Mouse (Mus musculus): ENCODE measurements at regions not wholly inside any gene's neighbourhood (a gene's known extent, or its start where the extent isn't known, plus 50 kb on each side); places are given as distances from the start of the nearest gene placed in this dataset.
"Not testable (repeated sequence)": the region's sequence is repeated elsewhere in the genome, so short reads cannot be mapped to it uniquely, and the experiment has no call there.

DNA sequence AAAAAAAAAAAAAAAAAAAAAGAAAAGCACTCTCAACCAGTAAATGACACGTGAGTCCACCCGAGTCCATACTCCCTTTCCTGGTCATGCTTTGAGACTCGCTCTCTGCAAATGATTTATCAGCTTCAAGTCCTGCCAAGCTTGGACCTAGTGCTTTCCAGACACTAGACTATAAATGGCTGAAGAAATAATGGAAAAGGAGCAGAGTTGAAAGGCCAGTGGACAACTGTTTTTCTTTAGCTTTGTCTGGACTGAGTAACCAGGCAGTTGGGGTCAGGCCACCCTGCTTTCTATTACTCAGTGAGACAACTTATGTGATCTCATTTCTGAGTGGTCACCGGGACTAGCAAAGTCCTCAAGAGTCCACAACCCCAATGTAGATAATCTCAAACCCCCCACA, 112.9 kb downstream of the Kcns3 start:
- DNase-seq (ENCODE audit: inconsistent ontology term): no peak

DNA sequence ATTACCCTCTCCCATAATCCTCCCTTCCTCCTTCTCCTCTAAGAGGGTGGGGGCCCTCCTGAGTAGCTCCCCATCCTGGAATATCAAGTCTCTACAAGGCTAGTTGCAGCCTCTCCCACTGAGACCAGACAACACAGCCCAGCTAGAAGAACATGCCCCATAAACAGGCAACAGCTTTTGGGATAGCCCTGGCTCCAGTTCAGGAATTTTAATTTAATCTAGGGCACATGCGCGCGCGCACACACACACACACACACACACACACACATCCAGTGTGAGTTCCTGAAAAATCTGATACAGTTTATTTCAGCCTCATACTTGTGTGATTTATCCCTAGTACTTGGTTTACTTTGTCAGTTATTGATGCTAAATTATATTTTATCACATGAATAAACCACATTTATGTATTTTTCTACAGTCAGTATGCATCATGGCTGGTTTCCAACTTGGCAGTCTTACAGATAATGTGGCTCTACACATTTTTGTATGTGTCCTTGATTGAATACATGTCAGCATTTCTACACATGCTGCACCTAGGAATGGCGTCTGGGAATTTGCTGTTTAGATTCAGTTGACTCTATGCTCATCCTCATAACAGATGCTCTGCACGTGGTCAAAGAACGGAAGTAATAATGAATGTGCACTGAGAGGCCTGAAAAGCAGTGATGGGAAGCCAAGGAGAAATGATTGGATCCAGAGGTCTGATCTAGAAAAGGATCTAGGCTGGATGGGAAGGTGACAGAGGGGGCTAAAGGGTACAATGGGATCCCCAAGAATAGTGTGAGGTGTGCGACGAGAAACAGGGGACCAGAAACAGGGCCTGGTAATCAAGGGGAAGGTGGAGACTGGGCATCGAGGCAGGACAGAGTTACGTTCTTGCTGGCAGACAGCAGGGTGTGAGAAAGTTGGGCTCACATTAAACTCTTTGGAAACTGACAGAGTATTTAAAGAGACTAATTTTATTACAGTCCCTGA, 130.0 kb downstream of the Kcns3 start:
- DNase-seq (ENCODE audit: inconsistent ontology term): no peak

DNA sequence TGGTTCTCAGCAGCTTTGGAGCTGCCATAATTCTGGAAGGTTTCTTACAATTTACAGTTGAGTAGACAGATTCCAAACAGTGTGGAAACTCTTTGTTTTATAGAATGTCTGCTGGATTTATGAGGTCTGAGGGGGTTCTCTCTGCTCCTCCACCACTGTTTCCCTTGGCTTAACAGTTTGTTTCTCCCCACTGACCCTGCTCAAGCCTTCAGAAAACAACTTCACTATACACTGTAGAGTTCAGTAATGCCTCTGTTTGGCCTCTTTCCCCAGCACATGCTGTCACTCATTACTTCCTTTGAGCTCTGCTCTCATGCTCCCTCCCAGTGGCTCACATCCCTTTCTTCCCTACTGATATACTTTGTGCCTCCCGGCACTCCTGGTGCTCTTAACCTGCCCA, 139.7 kb downstream of the Kcns3 start:
- no peak for DNase-seq (ENCODE audit: inconsistent ontology term)

DNA sequence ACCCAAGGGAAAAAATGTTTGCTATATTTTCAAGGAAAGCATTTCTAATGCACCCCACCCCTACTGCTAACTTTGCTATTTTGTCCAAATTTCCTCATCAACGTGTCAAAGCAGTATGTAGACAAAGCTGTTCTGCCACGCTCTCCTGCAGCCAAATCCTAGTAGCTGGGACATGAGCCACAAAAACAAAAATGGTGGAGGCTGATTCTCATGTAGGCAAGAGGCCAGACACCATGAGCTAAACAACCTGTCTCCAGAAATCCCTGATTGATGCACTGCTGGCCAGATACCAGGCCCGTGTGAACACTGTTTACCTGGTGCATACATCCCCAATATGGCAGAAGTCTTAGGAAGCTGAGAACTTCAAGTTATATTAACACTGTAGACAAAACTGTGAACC, 166.6 kb downstream of the Kcns3 start:
- DNase-seq (ENCODE audit: inconsistent ontology term): no peak

DNA sequence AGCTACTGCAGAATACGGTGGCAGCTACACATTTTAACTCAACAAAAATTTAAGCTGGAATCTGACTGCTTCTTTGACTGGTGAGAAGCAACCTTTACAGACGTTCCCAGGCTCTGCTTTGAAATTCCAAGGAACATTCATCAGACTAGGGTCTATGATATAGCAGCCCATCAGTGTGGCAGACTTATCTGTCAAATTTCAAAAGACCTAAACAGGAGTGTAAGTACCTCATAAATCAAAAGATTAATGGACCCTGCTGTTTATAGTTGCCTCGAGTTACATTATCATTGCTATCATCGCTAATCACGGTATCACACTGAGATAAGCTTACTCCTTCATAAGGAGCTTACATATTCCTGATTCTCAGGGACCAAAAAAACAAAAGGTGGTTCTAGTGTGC, 201.7 kb downstream of the Kcns3 start:
- DNase-seq (ENCODE audit: inconsistent ontology term): no peak

DNA sequence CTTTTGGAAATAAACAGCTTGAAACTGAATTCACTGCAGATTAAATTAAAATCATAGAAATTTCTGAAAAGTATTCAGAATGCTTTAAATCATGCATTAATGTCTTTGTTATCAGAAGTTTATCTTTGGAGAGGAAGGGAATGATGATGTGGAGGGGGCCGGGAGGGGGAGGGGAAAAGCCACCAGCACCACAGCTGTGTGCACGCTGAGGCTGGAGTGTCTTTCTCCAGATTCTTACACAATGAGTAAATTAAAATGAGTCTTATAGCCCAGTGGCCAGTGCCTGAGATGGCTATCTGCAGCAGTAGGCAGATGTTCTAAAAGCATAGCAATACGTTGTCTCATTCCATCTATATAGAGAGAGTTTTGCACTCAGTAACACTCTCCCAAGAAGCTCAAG, 209.8 kb downstream of the Kcns3 start:
- no peak for DNase-seq (ENCODE audit: inconsistent ontology term)

DNA sequence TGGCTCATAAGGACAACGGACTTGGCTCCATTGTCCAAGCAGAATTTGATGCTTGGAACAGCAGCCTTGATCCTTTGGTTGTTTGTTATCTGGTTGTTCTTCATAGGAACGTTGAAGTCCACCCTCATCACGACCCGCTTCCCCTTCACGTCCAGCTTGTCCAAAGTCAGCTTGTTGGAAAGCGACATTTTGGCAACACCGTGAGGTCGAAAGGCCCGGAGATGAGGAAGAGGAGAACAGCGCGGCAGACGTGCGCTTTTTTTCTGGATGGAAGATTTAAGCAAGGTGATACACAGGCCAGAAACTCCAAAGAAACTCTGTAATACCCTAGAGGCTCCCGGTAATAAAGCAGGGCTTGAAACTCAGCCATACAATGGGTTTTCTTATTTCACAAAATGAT, 250.8 kb downstream of the Kcns3 start:
- not testable (repeated sequence) for DNase-seq (ENCODE audit: inconsistent ontology term)

DNA sequence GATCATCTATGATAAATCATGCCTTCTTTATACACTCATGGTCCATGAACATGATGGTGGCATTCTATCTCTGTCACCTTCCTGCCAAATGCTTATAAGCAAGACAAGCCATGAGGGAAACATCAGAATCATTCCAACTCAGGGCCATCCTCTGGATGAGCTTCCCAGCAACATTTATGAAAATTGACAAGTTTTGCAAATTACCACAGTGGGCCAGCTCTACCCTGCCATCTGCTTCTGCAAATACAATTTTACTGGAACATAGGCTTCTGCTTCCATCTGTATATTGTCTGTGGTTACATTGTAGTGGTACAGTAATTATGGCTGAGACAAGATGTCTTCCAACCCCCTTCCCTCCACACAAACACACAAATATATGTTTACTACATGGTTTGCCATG, 272.1 kb downstream of the Kcns3 start:
- no peak for DNase-seq (ENCODE audit: inconsistent ontology term)

DNA sequence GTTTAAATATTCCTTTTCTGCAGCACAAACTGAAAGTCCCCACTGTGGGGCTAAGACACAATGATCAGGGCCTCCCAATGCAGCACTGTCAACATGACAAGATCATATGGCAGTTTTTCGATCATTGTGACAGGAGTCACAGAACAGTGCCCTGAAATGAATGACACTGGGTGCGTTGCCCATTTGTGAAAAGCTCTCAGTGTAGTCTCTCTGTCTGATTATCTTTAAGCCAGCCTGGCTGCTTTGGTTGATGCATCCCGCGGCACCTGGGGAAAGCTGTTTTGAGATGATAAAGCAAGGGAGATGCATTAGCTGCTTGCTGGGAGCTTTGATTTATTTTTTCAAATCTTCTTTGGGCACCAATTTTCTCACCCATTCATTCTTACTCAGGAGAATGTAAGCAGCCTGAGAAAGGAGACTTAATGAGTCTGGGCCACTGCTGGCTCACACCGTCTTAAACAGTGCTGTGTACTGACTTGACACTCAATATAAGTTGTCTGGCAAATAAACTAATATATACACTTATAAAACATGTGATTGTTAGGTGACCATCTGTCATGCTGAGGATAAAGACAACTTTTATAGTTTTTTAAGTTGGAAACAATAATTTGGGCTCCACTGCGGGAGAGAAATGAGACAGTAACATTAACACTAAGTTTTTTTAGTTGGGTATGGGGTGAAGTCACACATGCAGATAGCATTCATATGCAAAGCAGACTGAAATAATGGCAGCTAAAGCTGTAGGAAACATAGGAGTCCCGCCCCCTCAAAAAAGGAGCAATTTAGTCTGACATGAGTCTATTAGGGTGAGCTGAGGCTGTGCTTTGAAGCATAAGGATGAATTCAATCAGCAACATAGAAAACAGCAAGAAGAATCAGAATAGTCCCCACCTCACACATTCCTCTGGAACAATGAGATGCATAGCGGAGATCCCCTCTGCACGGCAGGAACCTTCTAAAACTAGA, 276.0 kb downstream of the Kcns3 start:
- peak; percentile 7 for DNase-seq (ENCODE audit: inconsistent ontology term)

DNA sequence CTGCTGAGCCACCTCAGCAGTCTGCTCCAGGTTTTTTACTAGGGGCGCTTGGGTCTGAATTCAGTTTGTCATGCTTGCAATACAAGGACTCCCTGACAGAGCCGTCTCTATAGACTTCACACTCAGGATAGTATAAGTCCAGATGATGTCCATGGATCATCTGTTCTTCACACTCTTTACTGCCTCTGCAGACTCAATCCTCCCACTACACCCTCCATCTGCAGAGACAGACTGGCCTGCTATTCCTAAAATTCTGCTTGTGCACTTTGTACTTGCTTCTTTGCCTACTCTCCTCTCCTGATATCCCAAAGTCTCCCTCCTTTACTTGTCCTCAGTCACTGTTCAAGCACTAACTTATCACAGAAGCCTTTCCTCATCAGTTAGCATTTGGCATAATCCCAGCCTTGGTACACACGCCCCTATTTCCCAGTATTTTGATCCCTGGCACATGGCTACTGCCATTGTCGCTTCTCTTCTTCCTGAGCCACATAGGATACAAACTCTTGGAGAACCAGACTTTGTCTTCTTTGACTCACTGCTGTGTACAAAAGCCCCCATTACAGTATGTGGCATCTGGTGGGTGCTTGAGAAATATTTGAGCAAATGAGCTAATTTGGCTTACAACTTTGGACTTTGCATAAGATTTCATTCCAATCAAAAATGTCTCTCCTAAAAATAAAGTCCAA, 277.0 kb downstream of the Kcns3 start:
- no peak for DNase-seq (ENCODE audit: inconsistent ontology term)

DNA sequence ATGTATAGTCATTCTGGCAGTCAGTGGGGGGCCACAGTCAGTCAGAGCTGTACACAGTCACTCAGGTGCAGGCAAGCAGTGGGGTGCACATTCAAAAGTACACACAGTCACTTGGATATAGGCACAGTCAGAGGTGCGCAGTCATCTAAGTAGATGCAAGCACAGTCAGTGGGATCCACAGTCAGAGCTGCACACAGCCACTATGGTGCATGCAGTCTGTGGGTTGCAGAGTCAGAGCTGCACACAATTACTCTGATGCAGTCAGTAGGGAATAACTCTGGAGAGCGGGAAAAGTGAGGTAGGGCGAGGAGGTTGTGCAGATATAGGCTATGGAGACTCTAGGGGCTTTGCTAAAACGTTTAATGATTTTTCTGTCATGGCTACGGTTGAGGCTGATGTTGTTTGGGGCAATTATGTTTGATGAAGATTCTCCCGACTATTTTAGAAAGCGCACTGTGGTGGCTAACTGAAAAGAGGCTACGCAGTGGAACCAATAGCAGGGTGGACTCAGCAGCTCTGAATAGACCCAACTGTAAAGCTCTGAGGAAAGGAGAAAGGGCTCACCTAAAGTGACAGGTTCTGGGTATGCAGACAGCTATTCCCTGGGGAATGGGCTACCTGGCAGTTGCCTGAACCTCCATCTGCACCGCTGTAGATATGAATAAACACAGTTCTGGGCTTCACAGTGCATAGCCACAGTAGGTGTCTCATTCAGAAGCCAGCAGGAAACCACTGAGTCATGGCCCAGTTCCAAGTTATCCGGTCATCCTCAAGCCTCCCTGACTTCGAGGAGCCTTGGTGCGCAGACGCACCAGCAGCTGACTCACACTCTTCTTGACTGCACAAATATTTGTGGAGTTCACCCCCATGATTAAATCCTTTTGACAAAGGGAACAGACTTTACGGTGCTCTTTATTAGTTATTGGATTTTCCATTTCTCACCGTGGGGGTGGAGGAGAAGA, 282.9 kb downstream of the Kcns3 start:
- peak; percentile 30 for DNase-seq (ENCODE audit: inconsistent ontology term)

DNA sequence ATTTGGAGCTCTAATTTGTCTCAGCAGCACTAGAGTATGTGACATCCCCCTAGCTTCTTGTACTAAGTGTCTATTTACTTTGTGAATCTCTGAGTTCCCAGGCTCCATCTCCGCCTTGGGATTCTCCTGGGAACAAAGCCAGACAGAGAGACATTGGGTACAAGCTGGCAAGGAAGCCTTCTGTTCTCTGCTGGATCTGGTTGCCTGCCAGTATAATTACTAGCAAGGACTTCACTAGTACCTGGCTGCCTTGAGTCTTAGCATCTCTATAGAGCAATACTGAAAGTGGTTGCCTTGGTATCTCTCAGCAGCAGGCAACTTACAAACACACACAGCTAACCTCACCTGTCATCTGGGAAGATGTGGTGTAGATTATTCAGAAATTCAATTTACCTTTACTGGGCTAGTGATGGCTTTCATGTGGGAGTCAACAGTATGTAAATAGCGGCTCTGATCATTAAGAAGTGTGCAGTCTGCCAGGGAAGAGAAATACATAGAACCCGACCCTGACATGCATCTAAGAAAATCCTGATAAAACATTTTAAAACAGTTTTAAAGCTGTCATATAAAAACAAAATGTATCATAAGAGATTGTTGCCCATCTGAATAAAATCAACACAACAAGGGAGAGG, 283.8 kb downstream of the Kcns3 start:
- DNase-seq (ENCODE audit: inconsistent ontology term): no peak

DNA sequence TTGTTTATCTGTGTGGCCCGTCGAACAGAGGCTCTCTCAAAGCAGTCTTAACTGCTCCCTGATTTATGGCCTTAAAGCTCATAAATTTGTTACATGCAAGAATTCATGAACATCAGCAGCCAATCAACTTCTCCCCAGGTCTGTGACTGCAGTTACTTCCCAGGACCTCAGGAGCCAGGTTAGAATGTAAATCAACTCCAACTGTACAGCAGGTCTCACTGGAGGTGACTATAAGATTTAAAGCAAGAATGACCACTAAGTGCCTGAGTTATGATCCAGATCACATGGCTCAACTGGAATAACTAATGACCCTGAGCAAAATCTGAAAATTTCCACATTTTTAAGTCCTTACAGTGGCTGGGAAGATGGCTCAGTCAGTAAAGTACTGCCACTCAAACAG, 285.6 kb downstream of the Kcns3 start:
- DNase-seq (ENCODE audit: inconsistent ontology term): no peak

DNA sequence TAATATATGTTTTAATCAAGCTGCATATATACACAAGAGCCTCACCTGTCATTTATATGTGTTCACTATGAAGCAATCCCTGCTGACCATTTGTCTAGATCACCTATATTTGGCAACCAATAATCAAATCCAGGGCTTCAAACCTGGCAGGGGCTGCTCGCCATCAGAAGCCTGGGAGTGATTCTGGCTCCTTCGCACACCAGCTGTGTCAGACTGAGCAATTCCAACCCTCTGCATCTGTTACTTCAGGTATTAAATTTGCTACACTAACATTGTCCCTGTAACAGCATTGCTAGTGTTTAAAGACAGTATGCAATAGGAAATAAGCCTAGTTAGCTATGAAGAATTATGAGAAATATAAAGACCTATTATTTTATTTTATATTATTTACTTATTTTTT, 330.5 kb downstream of the Kcns3 start:
- DNase-seq (ENCODE audit: inconsistent ontology term): no peak

DNA sequence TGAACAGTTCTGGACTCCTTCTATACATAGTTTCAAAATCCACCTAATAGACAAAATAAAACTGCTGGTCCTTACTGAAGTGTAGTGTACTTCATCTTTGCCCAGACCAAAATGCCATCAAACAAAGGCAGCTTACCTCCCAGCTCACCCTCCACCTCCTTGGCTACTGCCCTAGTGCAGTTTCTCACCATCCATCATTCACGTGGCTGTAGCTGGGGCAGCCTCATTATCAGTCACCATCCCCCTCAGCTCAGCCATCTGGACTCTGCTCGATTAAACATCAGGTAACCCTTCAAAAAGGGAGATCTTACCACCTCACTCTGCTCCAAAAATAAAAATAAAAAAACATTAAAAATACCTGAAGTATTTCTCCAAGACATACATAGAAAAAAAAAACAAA, 332.8 kb downstream of the Kcns3 start:
- DNase-seq (ENCODE audit: inconsistent ontology term): no peak

DNA sequence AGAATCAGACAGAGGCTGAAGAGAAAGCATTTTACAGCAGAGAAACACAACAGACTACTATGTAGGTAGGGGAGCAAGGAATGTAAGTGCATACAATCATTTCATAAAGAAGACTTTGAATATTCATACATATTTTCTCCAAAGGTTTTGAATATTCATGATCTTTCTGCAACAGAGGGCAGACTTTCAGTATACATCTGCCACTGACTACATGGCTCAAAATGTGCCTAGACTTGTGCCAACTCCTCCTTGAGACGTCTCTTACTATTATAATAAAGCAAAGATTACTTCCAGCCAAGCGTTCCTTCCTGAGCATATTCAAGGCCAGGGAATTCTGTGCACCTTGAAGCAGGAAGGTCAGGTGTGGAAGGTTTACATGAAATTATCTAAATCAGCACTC, 333.3 kb downstream of the Kcns3 start:
- no peak for DNase-seq (ENCODE audit: inconsistent ontology term)

DNA sequence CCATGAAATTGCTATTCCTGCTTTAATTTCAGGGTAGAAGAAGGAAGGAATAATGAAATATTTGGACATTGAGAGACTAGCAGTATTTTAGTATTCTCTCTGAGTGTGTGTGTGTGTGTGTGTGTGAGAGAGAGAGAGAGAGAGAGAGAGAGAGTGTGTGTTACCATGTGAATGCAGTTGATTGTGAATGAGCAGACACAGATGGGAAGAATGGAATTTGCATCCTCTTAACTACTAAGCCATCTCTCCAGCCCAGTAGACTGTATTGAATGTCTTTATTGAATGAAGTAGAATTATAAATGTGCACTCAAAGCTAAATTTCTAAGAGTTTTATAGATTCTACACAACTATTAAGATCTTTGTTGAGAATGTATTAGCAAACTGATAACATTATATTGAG, 340.3 kb downstream of the Kcns3 start:
- no peak for DNase-seq (ENCODE audit: inconsistent ontology term)

DNA sequence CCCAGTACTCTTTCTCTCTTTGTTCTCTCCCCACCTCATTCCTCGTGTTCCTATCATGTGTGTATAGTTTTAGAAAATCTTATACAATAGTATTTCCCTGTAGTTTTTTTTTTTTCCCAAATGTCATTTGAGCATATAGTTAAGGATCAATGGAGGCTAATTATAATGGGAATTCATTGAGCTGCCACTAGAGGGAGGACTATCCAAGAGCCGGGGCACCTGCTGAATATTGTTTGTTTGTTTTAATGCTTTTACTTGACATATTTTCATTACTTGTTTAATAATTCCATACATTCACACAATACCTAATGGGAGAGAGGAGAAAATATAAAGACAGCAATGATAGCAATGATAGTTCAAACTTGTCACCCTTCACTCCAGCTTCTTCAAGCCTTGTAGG, 346.4 kb downstream of the Kcns3 start:
- DNase-seq (ENCODE audit: inconsistent ontology term): peak; percentile 17

All from Muller cell, postnatal 12 days (primary cell).